Mouse (Mus musculus) olfactory bulb, adult 2 months (tissue): Measurements from ENCODE around the gene Tspan5. TPM values are rescaled to one million over a fixed set of nuclear protein-coding genes. Genes with fewer than 3 reads are reported as not detected.
A peak's percentile ranks its signal among the peaks of the same experiment; 100 is the strongest.

Source experiments
- H3K27ac ChIP-seq: fragments of 200-500 bp; 2 replicates; pipeline ENCODE4 v1.5.1; 2012; ENCODE audit warnings: low read depth, low read length; ENCODE audit not compliant: insufficient read depth
- H3K4me1 ChIP-seq: fragments of 200-500 bp; 2 replicates; pipeline ENCODE4 v1.6.1; 2012; ENCODE audit warnings: low read length; ENCODE audit not compliant: control insufficient read depth, insufficient read depth
- H3K4me3 ChIP-seq: fragments of 200-500 bp; 2 replicates; pipeline ENCODE4 v1.5.1; 2012; ENCODE audit warnings: mild to moderate bottlenecking, low read depth, low read length, moderate library complexity; ENCODE audit not compliant: insufficient read depth
- CTCF ChIP-seq: fragments of 200-500 bp; IDR thresholded peaks from 2 replicates; pipeline ENCODE4 v1.5.1; 2012; ENCODE audit warnings: low read depth, mild to moderate bottlenecking, low read length, moderate library complexity; ENCODE audit not compliant: insufficient read depth
- POLR2A ChIP-seq: fragments of 200-500 bp; IDR thresholded peaks from 2 replicates; pipeline ENCODE4 v1.6.1; 2012; ENCODE audit warnings: mild to moderate bottlenecking, low read depth, low read length, moderate library complexity; ENCODE audit not compliant: insufficient read depth
- WGBS: fragments of 180-500 bp; shearing (Covaris S2); methylation state at CpG from one replicate; pipeline ENCODE4 v1.1.7; 2018; 5-methylcytosine and 5-hydroxymethylcytosine counted together
- polyA plus RNA-seq: library from polyadenylated mRNA; stranded (reverse); fragments of >200 nt; gene quantifications from 2 replicates; pipeline ENCODE4 v1.2.4, GENCODE M21; 2012; ENCODE audit warnings: low replicate concordance; ENCODE audit not compliant: missing spikeins, insufficient read depth, insufficient read length

The Tspan5 gene
- polyA plus RNA-seq, 1 experiment: not detected

DNA sequence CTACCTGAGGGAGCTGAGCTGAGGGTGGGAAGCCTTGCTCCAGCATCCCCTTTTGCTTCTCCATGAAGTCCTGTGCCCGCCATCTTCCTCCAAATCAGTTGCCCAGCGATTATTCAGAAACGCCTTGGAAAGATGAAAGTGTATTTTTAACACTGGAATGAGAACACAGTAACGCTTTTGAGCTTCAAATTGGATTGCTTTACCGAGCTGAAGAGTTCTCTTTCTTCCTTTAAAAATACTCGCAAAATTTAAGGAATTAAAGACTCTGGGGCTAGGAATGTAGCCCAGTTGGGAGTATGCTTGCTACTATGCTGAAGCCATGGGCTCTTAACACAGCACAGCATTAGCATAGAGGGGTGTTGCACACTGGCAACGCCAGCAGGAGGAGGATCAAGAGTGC, 54.0 kb downstream of the Tspan5 start:
- 30% methylated on average over 7 of the region's 7 CpGs for WGBS
- no peak overlapping the region for H3K27ac ChIP-seq
- peaks cover 27% of the 10 kb centered on the region for H3K4me1 ChIP-seq
- TF ChIP-seq POLR2A: no peak
- no peak for TF ChIP-seq CTCF
- H3K4me3 ChIP-seq: no peak overlapping the region

DNA sequence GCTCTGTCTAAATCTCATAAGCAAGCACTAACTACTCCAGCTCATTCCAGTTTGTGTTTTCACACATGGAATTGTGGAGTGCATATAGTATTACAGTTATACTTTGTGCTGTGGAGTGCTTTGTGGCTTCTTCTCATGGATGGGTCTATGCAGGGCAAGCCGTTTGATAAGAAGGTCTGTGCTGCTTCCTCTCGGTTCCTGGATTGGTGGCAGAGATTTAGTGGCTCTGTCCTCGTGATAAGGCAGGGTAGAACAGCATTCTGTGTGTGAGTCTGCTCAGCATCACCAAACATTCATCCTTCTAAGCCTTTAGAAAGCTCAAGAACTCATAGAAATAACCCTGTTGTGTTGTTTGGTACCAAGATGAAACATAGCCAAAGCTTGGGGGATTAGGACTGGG, 54.6 kb downstream of the Tspan5 start:
- Histone ChIP-seq H3K27ac (no peak overlapping the region), H3K4me3 (no peak overlapping the region), H3K4me1 (peaks cover 29% of the 10 kb centered on the region)
- WGBS: 81% methylated on average over 3 of the region's 3 CpGs
- no peak for TF ChIP-seq POLR2A
- TF ChIP-seq CTCF: no peak

DNA sequence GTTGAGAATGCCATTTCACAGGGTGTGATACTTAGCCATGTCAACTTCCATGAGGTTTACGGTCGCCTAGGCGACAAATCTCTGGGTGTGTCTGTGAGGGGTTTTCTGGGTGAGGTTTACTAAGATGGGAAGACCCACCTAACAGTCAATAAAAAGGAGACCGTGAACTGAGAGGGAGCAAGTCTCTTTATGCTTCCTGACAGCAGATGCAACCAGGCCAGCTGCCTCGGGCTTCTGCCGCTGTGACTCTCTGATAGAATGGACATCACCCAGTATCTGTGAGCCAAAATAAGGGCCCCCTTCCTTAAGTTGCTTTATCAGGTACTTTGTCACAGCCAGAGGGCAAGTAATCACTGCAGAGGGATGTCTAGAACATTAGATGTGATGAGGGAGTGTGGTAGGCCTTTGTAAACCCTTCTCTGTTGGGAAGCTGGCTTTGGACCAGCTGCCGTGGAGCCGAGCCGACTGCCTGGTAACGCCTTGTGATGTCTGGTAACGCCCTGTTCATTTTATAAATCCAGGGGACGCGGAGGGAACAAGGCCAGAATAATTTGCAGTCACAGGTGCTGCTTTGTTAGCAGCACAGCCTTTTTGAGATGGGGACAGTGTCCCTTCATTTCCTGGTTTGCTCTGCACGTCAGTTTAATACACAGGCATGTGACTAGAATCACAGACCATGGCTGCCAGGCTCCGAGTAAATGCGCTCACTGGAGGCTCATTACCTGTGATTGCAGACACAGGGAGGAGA, 58.8 kb downstream of the Tspan5 start:
- TF ChIP-seq POLR2A: no peak
- TF ChIP-seq CTCF: no peak
- H3K4me3 ChIP-seq: no peak overlapping the region
- peak overlapping the region; percentile 68 for H3K27ac ChIP-seq
- H3K4me1 ChIP-seq: peaks cover 45% of the 10 kb centered on the region
- 31% methylated on average over 16 of the region's 16 CpGs for WGBS

- H3K4me3 ChIP-seq: no peak overlapping the region
- peaks cover 46% of the 10 kb centered on the region for H3K4me1 ChIP-seq
- H3K27ac ChIP-seq: peak overlapping the region; percentile 63; the same call in 1 of the 2 replicates
- TF ChIP-seq CTCF: no peak
- TF ChIP-seq POLR2A: no peak
- WGBS: 44% methylated on average over 6 of the region's 6 CpGs
These were observed 59.7 kb downstream of the Tspan5 start for GRCm38 (mm10) chr3:138801661-138802060.

- Histone ChIP-seq H3K4me1 (peaks cover 44% of the 10 kb centered on the region), H3K4me3 (no peak overlapping the region), H3K27ac (peak overlapping the region; percentile 50; the same call in 1 of the 2 replicates)
- 62% methylated on average over 21 of the region's 21 CpGs for WGBS
- TF ChIP-seq CTCF (no peak), POLR2A (no peak)
These were observed 60.9 kb downstream of the Tspan5 start for GRCm38 (mm10) chr3:138802722-138803443.

GRCm38 (mm10) chr3:138803444-138804085, 61.6 kb downstream of the Tspan5 start:
- Histone ChIP-seq H3K4me1 (peaks cover 43% of the 10 kb centered on the region), H3K27ac (peak overlapping the region; percentile 50; the same call in 1 of the 2 replicates), H3K4me3 (no peak overlapping the region)
- TF ChIP-seq CTCF: peak; percentile 28; the same call in 1 of the 2 replicates
- TF ChIP-seq POLR2A: no peak
- 47% methylated on average over 11 of the region's 11 CpGs for WGBS

GRCm38 (mm10) chr3:138804104-138805048, 62.4 kb downstream of the Tspan5 start:
- H3K4me3 ChIP-seq: no peak overlapping the region
- TF ChIP-seq POLR2A: no peak
- no peak for TF ChIP-seq CTCF
- WGBS: 49% methylated on average over 11 of the region's 11 CpGs
- H3K4me1 ChIP-seq: peaks cover 44% of the 10 kb centered on the region
- peak overlapping the region; percentile 10; the same call in 1 of the 2 replicates for H3K27ac ChIP-seq

DNA sequence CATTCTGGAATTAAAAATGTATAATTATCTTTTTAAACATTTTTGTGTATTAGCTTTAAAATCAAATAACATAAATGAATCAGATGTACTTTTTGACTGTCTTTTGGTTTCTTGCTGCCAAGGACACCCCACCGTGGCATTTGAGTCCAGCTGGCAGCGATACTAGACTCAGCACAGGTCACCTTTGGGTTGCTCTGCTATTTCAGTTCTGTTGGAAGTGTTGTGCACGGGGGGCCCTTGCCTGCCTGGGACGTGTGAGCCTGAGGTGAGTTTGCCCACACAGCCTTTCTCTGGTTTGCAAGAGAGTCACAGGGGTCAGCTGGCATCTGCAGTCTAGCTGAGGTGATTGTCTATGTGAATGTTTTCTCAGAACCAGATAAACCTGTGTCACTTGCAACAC, 65.8 kb downstream of the Tspan5 start:
- peaks cover 34% of the 10 kb centered on the region for H3K4me1 ChIP-seq
- H3K4me3 ChIP-seq: no peak overlapping the region
- TF ChIP-seq CTCF (no peak), POLR2A (no peak)
- WGBS: 74% methylated on average over 4 of the region's 4 CpGs
- no peak overlapping the region for H3K27ac ChIP-seq
